Mouse (Mus musculus) kidney, postnatal 25 days (tissue): ENCODE data around the gene Rasgrp2.

Experiments used
- DNase-seq, 2 experiments: peaks; one replicate each; pipeline ENCODE4 v3.0.0; 2021; ENCODE audit warnings: mixed read lengths in 2 of 2

The Rasgrp2 gene

DNA sequence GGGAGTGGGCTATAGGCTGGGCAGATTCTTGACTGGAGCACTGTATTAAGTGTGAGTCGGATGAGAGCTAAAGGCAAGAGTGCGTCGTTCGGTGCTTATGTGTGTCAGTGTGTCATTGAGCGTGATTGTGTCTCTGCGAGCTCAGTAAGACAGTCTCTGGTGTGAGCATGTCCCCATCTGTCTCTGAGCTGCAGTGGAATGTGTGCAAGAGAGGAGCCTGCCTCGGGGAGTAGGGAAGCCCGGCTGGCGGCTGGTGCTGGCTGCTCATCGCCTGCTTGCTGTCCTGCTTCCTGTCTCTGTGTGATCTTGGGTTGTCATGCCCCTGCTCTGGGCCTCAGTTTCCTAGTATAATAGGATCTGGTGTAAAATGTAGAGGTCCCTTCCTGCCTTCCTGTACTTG, 43.9 kb downstream of the Rasgrp2 start:
- DNase-seq: no peak

GRCm38 (mm10) chr19:6445761-6446423, 46.8 kb downstream of the Rasgrp2 start:
- DNase-seq: no peak

- no peak for DNase-seq
Measured at GRCm38 (mm10) chr19:6446736-6447437, 47.7 kb downstream of the Rasgrp2 start.

GRCm38 (mm10) chr19:6448752-6449151, 49.6 kb downstream of the Rasgrp2 start:
- DNase-seq: no peak

- DNase-seq: no peak
Measured at GRCm38 (mm10) chr19:6449841-6450240, 50.7 kb downstream of the Rasgrp2 start.

GRCm38 (mm10) chr19:6452030-6452494, 52.9 kb downstream of the Rasgrp2 start:
- peak; percentile 82 to 87 for DNase-seq

DNA sequence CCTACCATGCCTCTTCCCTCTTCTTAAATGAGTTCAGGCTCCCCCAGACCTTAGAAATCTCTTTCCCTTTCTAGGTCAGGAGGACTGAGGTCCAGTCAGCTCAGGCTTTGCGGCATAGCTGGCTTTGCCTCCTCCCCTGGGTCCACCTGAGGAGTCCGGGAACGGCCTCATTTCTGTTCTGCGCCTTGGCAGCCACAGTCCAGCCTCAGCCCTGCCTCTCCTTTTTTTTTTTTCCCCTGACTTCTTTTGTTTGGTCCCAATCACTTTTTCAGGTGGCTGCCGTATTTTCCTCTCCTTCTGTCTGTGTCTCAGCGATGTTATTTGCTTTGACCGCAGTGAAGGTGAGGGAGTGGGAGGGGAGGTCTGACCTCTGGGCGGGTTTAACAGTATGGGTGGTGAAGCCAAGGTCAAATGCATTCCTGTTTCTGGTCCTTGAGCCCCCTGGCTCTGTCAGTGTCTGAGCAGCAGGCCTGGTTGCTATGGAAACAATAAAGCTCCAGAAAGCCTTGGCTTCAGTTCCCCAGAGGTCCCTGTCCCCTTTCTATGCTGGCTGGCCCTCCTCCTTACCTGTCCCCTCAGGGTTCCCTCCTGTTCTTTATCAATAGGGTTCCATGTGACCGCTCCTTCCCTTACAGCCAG, 53.7 kb downstream of the Rasgrp2 start:
- DNase-seq: no peak

DNA sequence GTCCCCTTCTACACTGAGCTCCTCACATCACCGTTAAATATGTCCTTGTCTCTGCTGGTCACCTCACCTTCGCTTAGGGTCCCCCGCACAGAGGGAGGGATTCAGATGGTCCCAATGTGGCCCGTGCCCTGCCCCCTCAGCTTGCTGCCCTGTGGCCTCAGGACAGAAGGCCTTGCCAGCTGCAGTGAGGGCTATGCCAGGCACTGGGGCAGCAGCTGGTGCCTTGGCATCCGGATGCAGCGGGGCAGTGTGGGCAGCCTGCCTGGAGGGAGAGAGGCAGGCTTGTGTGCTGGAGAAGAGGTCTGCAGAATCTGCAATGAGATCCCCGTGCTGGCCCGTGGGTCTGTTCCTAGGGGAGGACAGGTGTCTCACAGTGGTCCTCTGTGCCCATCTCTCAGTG, 54.2 kb downstream of the Rasgrp2 start:
- DNase-seq: no peak

- DNase-seq: no peak
Measured at GRCm38 (mm10) chr19:6454041-6454720, 55.0 kb downstream of the Rasgrp2 start.

- no peak for DNase-seq
Measured at GRCm38 (mm10) chr19:6459504-6459903, 60.4 kb downstream of the Rasgrp2 start.

GRCm38 (mm10) chr19:6462841-6463240, 63.7 kb downstream of the Rasgrp2 start:
- DNase-seq: no peak

GRCm38 (mm10) chr19:6464306-6465071, 65.3 kb downstream of the Rasgrp2 start:
- DNase-seq: no peak
